Mouse (Mus musculus) cerebellum, adult 2 months (tissue): ENCODE data around the gene 1700029P11Rik.

ENCODE experiments used
- CTCF ChIP-seq: fragments of 200-500 bp; IDR thresholded peaks from 2 replicates; pipeline ENCODE4 v1.5.1; 2011; ENCODE audit warnings: low read depth, mild to moderate bottlenecking, control low read depth, low read length, moderate library complexity, borderline replicate concordance; ENCODE audit not compliant: insufficient read depth
- POLR2A ChIP-seq: fragments of 200-500 bp; IDR thresholded peaks from 2 replicates; pipeline ENCODE4 v1.6.1; 2011; ENCODE audit warnings: low read length, control low read depth, borderline replicate concordance; ENCODE audit not compliant: insufficient read depth

DNA sequence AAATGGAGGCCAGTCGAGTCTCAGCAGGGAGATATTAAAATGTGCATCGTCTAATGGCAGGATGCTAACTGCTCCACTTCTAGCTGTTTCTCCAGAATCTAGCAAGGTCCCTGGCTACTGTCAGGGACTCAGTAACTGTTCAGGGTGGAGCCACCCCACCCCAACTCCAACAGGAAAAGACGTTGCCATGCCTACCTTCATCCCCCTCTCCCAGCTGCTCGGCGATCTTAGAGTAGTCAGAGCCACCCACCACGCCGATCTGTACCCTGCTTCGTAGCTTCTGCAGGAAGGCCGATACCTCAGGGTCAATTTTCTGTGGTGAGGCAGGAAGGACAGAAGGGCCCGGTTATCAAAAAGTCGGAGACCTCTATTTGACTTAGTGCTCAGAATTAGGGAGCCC is 22.7 kb upstream of the 1700029P11Rik start:
- no peak for TF ChIP-seq CTCF
- no peak for TF ChIP-seq POLR2A
